Mouse (Mus musculus) layer of hippocampus, adult 9-10 months (tissue): ENCODE results near the gene Gtf2a1l.
A peak's percentile ranks its signal among the peaks of the same experiment; 100 is the strongest.

Experiments
- DNase-seq: peaks from one replicate; pipeline ENCODE4 v3.0.0; 2022; ENCODE audit warnings: low spot score

Gtf2a1l gene

GRCm38 (mm10) chr17:88668452-88668851 is at the start of gene Gtf2a1l:
Gene Gtf2a1l, plus strand, starts transcription at chr17:88668660.
- peak; percentile 26 for DNase-seq

DNA sequence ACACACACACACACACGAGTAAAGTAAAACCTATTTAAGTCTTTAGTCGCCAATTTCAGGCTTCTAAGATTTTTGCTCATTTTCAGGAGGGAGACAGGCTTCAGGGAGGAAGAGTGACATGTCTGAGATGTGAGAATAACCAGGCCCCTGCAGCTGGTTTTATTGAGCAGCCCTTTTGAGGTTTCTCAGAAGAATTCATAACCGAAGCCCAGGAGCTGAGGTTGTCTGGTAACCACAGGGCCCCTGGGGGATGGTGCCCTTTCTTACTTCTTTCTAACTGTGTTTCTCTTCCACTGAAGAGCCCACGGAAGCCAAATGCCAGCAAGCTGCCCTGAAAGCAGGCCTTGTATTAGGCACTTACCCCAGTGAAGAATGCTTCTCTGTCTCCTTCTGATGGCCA is 47.5 kb upstream of the Gtf2a1l start:
- no peak for DNase-seq

DNA sequence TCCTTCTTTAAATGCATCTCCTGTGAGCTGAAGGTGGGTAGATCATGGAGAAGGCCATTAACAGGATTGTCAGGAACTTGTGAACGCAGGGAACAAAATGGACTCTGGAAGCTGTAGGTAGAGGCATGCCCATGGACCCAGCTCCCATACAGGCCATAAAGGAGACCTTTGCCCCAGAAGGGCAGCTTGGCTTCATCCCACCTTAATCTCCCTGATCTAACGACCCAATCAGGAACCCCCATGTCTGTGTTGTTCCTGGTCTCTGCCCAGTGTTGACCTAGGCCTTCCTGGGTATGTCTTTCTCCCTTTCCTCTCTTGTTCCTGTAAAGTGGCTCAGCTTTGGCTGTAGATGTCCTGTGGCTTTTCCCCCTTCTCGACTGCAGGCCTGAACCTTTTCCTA is 47.1 kb upstream of the Gtf2a1l start:
- DNase-seq: no peak

DNA sequence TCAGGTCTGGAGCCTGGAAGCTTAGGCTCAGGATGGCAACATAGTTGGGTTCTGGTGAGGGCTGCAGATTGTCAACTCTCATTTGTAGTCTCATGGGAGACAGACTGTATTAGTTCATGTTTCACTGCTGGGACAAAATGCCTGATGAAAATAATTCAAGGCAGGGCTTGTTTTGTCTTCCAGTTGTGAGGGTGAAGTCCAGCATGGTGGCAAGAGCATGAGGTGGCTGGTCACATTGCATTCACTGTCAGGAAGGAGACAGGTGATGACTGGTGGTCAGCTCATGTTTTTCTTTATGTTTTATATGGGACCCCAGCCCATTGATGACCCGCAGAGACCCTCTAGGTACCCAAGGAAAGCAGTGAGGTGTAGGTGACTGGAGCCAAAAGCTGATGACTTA is 45.7 kb upstream of the Gtf2a1l start:
- DNase-seq: no peak

- no peak for DNase-seq
Observed at GRCm38 (mm10) chr17:88624386-88624785, 44.1 kb upstream of the Gtf2a1l start.

GRCm38 (mm10) chr17:88625350-88625749 is 43.1 kb upstream of the Gtf2a1l start:
- no peak for DNase-seq

- DNase-seq: no peak
Observed at GRCm38 (mm10) chr17:88625931-88626330, 42.5 kb upstream of the Gtf2a1l start.

DNA sequence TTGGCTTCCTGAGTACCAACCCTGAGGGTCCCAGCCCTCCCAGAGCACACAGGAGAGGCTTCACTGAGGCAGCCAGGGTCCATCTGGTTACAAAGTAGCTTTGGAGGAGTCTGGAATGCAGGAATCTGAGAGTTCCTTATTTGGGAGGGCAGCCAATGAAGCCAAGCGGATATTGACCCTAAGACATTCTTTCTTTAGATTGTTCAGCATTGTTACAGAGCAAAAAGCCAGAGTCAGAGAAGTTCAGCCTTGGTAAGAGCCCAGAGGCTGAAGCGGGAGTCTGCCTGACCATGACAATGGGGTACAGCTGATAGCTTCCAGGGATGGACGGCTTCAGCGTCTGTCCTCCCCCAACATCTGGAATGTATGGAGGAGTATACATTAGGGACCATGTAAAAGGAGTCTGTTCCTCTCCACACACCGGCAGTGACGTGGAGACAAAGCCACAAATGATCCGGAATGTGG is 42.1 kb upstream of the Gtf2a1l start:
- DNase-seq: no peak

- no peak for DNase-seq
Observed at GRCm38 (mm10) chr17:88627150-88627549, 41.3 kb upstream of the Gtf2a1l start.

DNA sequence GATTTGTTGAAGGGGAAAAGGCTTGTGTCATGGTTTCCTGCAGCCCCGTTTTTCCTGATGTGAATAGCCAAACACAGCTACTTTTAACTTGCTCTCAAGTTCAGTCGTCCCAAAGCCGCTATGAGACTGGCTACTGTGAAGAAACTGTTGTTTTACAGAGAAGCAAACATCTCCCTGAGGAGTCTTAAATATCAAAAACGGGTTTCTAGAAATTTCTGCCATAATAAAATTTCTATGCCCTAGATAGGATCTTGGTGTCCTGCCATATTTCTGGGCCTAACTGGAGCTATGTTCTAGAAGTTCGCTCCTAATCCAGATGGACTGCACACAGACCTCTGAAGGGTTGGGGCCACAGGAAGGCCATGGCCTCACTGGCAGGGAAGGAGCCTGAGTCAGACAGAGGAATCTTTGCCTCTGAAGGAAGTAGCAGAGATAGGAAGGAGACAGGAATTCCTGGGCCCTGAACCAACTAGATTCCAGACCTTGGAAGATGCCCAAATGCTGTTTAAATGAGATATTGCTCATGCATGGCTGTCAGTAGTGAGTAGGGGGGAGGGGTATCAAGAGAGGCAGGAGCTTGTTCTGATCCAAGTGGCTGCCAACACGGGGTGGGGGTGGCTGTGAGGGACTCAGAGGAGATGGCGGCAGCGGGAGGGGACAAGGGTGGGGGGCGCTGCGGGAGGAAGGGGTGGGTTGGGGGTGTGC is 39.6 kb upstream of the Gtf2a1l start:
- no peak for DNase-seq

- no peak for DNase-seq
Observed at GRCm38 (mm10) chr17:88629381-88629759, 39.1 kb upstream of the Gtf2a1l start.

DNA sequence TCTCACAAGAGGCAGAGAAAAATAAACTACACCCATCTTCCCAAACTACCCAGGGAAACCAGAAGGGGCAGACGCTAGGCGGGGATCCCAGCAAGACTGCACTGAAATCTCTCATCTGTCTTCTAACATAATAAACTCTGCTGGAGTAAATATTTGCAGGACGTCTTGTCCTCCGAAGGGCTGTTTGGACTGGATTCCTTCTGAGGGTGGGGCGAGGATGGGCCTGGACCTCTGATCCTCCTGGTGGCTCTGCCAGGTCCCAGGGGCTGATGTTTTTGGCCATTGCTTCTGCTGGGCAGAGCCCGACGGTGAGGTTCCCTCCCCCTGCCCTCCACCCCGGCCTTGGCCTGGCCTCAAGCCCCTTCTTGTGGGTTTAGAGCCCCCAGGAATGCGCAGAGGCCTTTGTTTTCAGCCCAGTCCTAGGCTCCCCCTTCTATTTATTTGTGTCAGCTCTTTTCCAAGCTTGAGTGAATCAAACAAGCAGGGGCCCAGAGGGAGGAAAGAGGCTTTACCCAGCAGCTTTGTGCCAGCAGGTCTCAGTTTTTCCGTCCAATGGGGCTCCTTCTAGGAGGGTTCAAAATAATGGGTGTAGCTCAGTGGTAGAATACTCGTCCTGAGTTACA is 38.4 kb upstream of the Gtf2a1l start:
- no peak for DNase-seq

DNA sequence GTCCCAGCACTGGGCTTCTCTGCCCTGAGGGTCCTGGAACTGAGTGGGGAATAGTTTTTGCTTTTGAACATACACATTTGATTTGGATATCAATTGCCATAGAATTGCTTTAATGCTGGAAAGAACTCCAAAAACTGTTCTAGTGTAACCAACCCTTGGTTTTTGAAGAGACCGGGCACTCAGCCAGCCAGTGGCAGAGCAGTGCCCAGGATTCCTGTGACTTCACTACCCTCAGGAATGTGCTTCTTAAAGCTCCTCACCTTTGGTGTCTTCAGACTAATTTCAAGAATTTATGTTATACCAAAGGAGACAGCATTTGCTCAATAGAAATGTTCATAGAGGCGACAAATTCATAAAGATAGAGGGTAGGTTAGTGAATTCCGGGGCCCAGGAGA is 37.9 kb upstream of the Gtf2a1l start:
- no peak for DNase-seq

DNA sequence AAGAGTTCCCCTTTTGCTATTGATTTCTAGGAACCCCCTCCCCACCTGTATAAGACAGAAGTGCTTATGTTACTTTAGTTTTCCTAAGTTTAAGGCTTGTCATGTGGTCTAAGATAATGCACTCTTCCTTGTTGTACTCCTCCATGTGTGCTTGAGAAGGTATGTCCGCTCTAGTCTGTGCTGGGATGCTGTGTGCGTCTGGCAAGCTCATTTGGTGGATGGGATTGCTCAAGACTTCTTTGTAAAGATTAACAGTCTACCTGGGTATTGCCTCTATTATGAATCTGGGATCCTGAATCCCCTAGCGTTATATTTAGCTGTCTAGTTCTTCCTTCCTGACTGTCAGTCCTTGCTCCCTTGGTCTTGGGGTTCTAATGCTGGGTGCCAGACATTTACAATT is 35.8 kb upstream of the Gtf2a1l start:
- DNase-seq: no peak

GRCm38 (mm10) chr17:88636076-88636475 is 32.4 kb upstream of the Gtf2a1l start:
- no peak for DNase-seq

DNA sequence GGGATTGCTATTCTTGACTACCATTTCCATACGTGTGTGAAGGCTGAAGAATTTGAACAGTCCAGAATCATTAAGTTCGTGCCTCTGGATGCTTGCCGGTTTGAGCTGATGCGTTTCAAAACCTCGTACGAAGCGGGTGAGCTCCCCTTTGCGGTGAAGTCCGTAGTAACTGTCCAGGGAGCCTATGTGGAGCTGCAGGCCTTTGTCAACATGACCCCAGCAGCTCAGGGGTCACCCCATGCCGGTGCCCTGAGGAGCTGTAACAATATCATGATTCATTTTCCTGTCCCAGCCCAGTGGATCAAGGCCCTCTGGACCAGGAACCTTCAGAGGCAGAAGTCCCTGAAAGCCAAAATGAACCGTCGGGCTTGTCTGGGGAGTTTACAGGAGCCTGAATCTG is 31.9 kb upstream of the Gtf2a1l start:
- DNase-seq: no peak

DNA sequence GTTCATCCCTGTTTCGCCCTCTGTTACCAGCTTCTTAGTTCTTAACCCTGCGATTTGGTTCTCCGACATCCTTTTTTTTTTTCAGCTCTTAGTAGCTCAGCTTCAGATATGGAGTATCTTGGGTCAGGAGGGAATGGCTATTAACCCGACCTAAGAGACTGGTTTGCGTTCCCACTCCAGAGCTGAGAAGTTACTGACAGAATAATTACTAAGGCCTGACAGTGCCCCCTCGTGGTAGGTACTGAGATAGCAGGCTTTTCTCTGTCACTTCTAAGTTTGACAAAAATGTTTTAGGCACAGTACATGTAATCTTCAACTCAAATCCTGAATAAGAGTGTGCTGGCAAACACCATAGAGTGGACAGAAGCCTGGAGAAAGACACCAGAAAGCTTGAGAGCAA is 27.4 kb upstream of the Gtf2a1l start:
- DNase-seq: peak; percentile 55

GRCm38 (mm10) chr17:88641836-88642235 is 26.6 kb upstream of the Gtf2a1l start:
- DNase-seq: no peak

DNA sequence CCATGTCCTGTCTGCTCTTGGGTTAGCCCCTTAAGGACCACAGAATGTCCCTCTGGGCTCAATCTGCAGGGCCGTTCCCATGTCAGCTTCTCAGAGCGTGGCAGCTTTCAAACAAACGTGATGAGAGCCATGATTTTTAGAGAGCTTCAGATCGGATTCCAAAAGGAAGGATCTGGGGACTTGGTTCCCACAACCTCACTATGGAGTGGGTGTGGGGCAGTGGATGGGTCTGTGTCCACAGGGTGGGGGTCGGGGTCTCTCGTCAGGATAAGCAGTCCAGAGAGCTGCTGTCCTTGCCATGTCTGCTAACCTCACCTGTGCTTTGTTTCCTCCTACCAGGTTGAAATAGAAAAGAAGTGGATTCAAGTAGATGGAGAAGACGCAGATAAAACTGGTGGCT is 23.6 kb upstream of the Gtf2a1l start:
- no peak for DNase-seq

DNA sequence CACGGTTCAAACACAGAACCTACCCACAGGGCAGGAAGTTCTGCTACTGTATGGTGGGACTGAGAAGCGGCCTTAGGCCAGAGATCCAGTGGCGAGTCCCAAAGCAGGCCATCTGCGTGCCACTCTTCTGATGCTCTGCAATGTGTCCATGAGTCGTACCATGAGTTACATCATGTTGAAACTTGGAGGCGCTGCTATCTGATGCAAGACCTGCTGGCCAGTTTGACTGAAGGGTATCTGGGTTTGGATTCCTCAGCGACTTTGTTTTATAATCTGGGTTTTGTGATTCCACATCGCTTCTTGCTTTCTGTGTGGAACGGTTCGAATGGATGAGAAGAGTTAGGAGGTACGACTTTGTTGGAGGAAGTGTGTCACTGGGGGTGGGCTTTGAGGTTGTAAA is 23.2 kb upstream of the Gtf2a1l start:
- DNase-seq: no peak

- DNase-seq: no peak
Observed at GRCm38 (mm10) chr17:88647149-88647548, 21.3 kb upstream of the Gtf2a1l start.

- peak; percentile 65 for DNase-seq
Observed at GRCm38 (mm10) chr17:88652010-88652409, 16.4 kb upstream of the Gtf2a1l start.

DNA sequence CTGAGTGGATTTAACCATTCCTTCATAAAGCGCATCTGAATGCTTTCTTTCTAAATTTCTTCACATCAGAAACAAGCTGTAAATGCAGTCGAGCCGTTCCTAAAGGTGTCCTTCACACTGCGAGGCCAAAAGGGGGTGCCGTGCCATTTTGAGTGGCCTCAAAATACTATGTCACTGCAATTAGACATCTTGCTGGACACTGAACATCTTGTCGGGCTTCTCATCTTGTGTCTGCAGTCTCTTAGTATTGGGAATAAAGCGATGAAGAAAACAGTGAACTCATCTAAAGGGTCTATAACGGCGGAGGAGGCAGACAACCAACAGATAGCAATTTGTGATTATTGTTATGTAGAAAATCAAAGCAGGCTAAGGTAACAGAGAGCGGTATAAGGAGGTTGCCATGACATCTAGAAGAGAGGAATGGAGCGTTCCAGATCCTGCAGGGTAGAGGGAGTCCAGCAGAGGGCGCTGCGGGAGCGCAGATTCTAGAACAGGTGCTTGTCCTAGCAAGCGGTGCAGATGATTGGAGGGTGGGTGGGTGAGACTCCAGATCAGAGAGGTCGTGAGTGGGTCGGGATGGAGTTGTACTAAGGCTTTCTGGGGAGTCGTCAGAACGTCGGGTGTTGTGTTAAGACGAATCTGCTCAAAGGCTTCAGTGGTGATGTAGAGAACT is 15.6 kb upstream of the Gtf2a1l start:
- peak; percentile 86 for DNase-seq
